Mouse (Mus musculus) midbrain, embryonic 16.5 days (tissue): ENCODE measurements around the gene Abcc10. TPM values are rescaled to one million over a fixed set of nuclear protein-coding genes. Genes with fewer than 3 reads are reported as not detected.

ENCODE experiments used
- ATAC-seq: fragments of 200-750 bp; cut with Nextera tagmentation; 2 replicates; pipeline ENCODE4 v1.8.0; 2017; ENCODE audit warnings: moderate TSS enrichment
- H3K27ac ChIP-seq: fragments of 300-500 bp; sonication (generic); 2 replicates; pipeline ENCODE4 v1.5.1; 2014; ENCODE audit warnings: mild to moderate bottlenecking, low read length, mixed read lengths
- H3K27me3 ChIP-seq: fragments of 300-500 bp; sonication (generic); 2 replicates; pipeline ENCODE4 v1.6.1; 2014; ENCODE audit warnings: low read depth, low read length, mixed read lengths; ENCODE audit not compliant: control insufficient read depth, insufficient read depth
- H3K36me3 ChIP-seq: fragments of 300-500 bp; sonication (generic); 2 replicates; pipeline ENCODE4 v1.6.1; 2014; ENCODE audit warnings: mild to moderate bottlenecking, low read length, moderate library complexity, mixed read lengths; ENCODE audit not compliant: control insufficient read depth, insufficient read depth
- H3K4me1 ChIP-seq: fragments of 300-500 bp; sonication (generic); 2 replicates; pipeline ENCODE4 v1.6.1; 2014; ENCODE audit warnings: mild to moderate bottlenecking, low read length, mixed read lengths; ENCODE audit not compliant: control insufficient read depth, insufficient read depth
- H3K4me2 ChIP-seq: fragments of 300-500 bp; sonication (generic); 2 replicates; pipeline ENCODE4 v1.6.1; 2014; ENCODE audit warnings: mild to moderate bottlenecking, low read length, mixed read lengths
- H3K4me3 ChIP-seq: fragments of 300-500 bp; sonication (generic); 2 replicates; pipeline ENCODE4 v1.5.1; 2014; ENCODE audit warnings: low read depth, mild to moderate bottlenecking, low read length, moderate library complexity, mixed read lengths
- H3K9ac ChIP-seq: fragments of 300-500 bp; sonication (generic); 2 replicates; pipeline ENCODE4 v1.6.1; 2014; ENCODE audit warnings: low read depth, low read length, mixed read lengths
- H3K9me3 ChIP-seq: fragments of 300-500 bp; sonication (generic); replicated peaks from 2 replicates; pipeline ENCODE4 v1.6.1; 2014; ENCODE audit warnings: mild to moderate bottlenecking, low read length, mixed read lengths; ENCODE audit not compliant: control insufficient read depth, poor library complexity, severe bottlenecking
- WGBS: fragments of 180-500 bp; shearing (Covaris S2); extraction: QIAGEN DNeasy Blood & Tissue Kit; methylation state at CpG from one replicate; pipeline ENCODE4 v1.1.7; 2014; 5-methylcytosine and 5-hydroxymethylcytosine counted together
- polyA plus RNA-seq: library from polyadenylated mRNA; unstranded; fragments of >200 nt; fragmentation: Nextera tagmentation; extraction: Ambion mirVana; gene quantifications from 2 replicates; pipeline ENCODE4 v1.2.1, GENCODE M21; 2015

Gene Abcc10
- polyA plus RNA-seq, 1 experiment from 2014 or later: 10.3 TPM

- no peaks in the 10 kb centered on the region for H3K4me1 ChIP-seq
- H3K27ac ChIP-seq: no peak overlapping the region
- ATAC-seq: no peak
- H3K4me3 ChIP-seq: no peak overlapping the region
- H3K9ac ChIP-seq: no peak overlapping the region
- no peak overlapping the region for H3K4me2 ChIP-seq
- peaks cover 8% of the 10 kb centered on the region; the same call in 1 of the 2 replicates for H3K36me3 ChIP-seq
- H3K9me3 ChIP-seq: no peaks in the 10 kb centered on the region
- H3K27me3 ChIP-seq: no peaks in the 10 kb centered on the region
- 86% methylated on average over 10 of the region's 10 CpGs for WGBS
These were observed 60.0 kb downstream of the Abcc10 start for GRCm38 (mm10) chr17:46268026-46268720.

GRCm38 (mm10) chr17:46267511-46267910 is 60.6 kb downstream of the Abcc10 start:
- Histone ChIP-seq H3K36me3 (peaks cover 8% of the 10 kb centered on the region; the same call in 1 of the 2 replicates), H3K9me3 (no peaks in the 10 kb centered on the region), H3K9ac (no peak overlapping the region), H3K4me3 (no peak overlapping the region), H3K4me2 (no peak overlapping the region), H3K27me3 (no peaks in the 10 kb centered on the region), H3K4me1 (no peaks in the 10 kb centered on the region), H3K27ac (no peak overlapping the region)
- ATAC-seq: no peak
- WGBS: 91% methylated on average over 7 of the region's 7 CpGs

GRCm38 (mm10) chr17:46266986-46267385 is 61.2 kb downstream of the Abcc10 start:
- peaks cover 10% of the 10 kb centered on the region; the same call in 1 of the 2 replicates for H3K36me3 ChIP-seq
- H3K9ac ChIP-seq: no peak overlapping the region
- H3K4me3 ChIP-seq: no peak overlapping the region
- H3K4me1 ChIP-seq: no peaks in the 10 kb centered on the region
- WGBS: 75% methylated on average over 6 of the region's 6 CpGs
- no peaks in the 10 kb centered on the region for H3K9me3 ChIP-seq
- H3K4me2 ChIP-seq: no peak overlapping the region
- no peak overlapping the region for H3K27ac ChIP-seq
- no peak for ATAC-seq
- H3K27me3 ChIP-seq: no peaks in the 10 kb centered on the region

- Histone ChIP-seq H3K4me3 (no peak overlapping the region), H3K9ac (no peak overlapping the region), H3K36me3 (peaks cover 10% of the 10 kb centered on the region; the same call in 1 of the 2 replicates), H3K4me2 (no peak overlapping the region), H3K27ac (no peak overlapping the region), H3K27me3 (no peaks in the 10 kb centered on the region), H3K4me1 (no peaks in the 10 kb centered on the region), H3K9me3 (no peaks in the 10 kb centered on the region)
- WGBS: 26% methylated on average over 14 of the region's 14 CpGs
- ATAC-seq: peak; percentile 40; the same call in 1 of the 2 replicates
These were observed 62.1 kb downstream of the Abcc10 start for GRCm38 (mm10) chr17:46265918-46266618.

GRCm38 (mm10) chr17:46265502-46265901 is 62.6 kb downstream of the Abcc10 start:
- Histone ChIP-seq H3K4me2 (no peak overlapping the region), H3K9ac (no peak overlapping the region), H3K27me3 (no peaks in the 10 kb centered on the region), H3K4me1 (no peaks in the 10 kb centered on the region), H3K4me3 (no peak overlapping the region), H3K36me3 (peaks cover 10% of the 10 kb centered on the region; the same call in 1 of the 2 replicates), H3K27ac (no peak overlapping the region), H3K9me3 (no peaks in the 10 kb centered on the region)
- 87% methylated on average over 12 of the region's 12 CpGs for WGBS
- no peak for ATAC-seq

- Histone ChIP-seq H3K27ac (no peak overlapping the region), H3K9ac (no peak overlapping the region), H3K4me1 (no peaks in the 10 kb centered on the region), H3K9me3 (no peaks in the 10 kb centered on the region), H3K27me3 (no peaks in the 10 kb centered on the region), H3K36me3 (peaks cover 19% of the 10 kb centered on the region), H3K4me3 (no peak overlapping the region), H3K4me2 (no peak overlapping the region)
- no peak for ATAC-seq
- 91% methylated on average over 5 of the region's 5 CpGs for WGBS
These were observed 65.9 kb downstream of the Abcc10 start for GRCm38 (mm10) chr17:46262201-46262694.

GRCm38 (mm10) chr17:46259675-46260074 is 68.5 kb downstream of the Abcc10 start:
- no peak overlapping the region for H3K9ac ChIP-seq
- H3K4me1 ChIP-seq: peaks cover 10% of the 10 kb centered on the region
- peaks cover 27% of the 10 kb centered on the region for H3K36me3 ChIP-seq
- no peak overlapping the region for H3K4me2 ChIP-seq
- 86% methylated on average over 17 of the region's 17 CpGs for WGBS
- ATAC-seq: no peak
- no peak overlapping the region for H3K4me3 ChIP-seq
- H3K9me3 ChIP-seq: no peaks in the 10 kb centered on the region
- no peak overlapping the region for H3K27ac ChIP-seq
- no peaks in the 10 kb centered on the region for H3K27me3 ChIP-seq

- no peak overlapping the region for H3K4me2 ChIP-seq
- no peak overlapping the region for H3K9ac ChIP-seq
- H3K27me3 ChIP-seq: no peaks in the 10 kb centered on the region
- H3K4me1 ChIP-seq: peaks cover 12% of the 10 kb centered on the region
- no peak overlapping the region for H3K27ac ChIP-seq
- WGBS: 77% methylated on average over 30 of the region's 30 CpGs
- H3K9me3 ChIP-seq: no peaks in the 10 kb centered on the region
- no peak for ATAC-seq
- H3K36me3 ChIP-seq: peaks cover 21% of the 10 kb centered on the region
- H3K4me3 ChIP-seq: no peak overlapping the region
These were observed 69.7 kb downstream of the Abcc10 start for GRCm38 (mm10) chr17:46258279-46259053.
